Mouse (Mus musculus) embryonic fibroblast, embryonic 13.5 days (primary cell): ENCODE measurements around the gene Ccdc88b. TPM values are rescaled to one million over a fixed set of nuclear protein-coding genes. Genes with fewer than 3 reads are reported as not detected.

Source experiments
- H3K27ac ChIP-seq: 2 replicates; pipeline ENCODE4 v1.5.1; 2012; ENCODE audit warnings: low read length, control low read depth, inconsistent platforms; ENCODE audit not compliant: insufficient read depth
- H3K4me1 ChIP-seq: 2 replicates; pipeline ENCODE4 v1.6.1; 2011; ENCODE audit warnings: low read length; ENCODE audit not compliant: control insufficient read depth, insufficient read depth
- H3K4me3 ChIP-seq: 2 replicates; pipeline ENCODE4 v1.5.1; 2011; ENCODE audit warnings: mild to moderate bottlenecking, control low read depth, low read length; ENCODE audit not compliant: insufficient read depth
- CTCF ChIP-seq: IDR thresholded peaks from 2 replicates; pipeline ENCODE4 v1.5.1; 2011; ENCODE audit warnings: mild to moderate bottlenecking, control low read depth, low read length, moderate library complexity, borderline replicate concordance; ENCODE audit not compliant: insufficient read depth
- POLR2A ChIP-seq: IDR thresholded peaks from 2 replicates; pipeline ENCODE4 v1.6.1; 2011; ENCODE audit warnings: low read depth, mild to moderate bottlenecking, control low read depth, low read length, moderate library complexity
- polyA plus RNA-seq: library from polyadenylated mRNA; stranded (reverse); fragments of >200 nt; gene quantifications from 2 replicates; pipeline ENCODE4 v1.2.4, GENCODE M21; 2011; ENCODE audit warnings: low read depth; ENCODE audit not compliant: missing spikeins, insufficient read length

Ccdc88b gene
- polyA plus RNA-seq, 1 experiment = 0.18 TPM

GRCm38 (mm10) chr19:6877965-6878364 is 20.0 kb upstream of the Ccdc88b start:
- H3K27ac ChIP-seq = no peak overlapping the region
- no peak for TF ChIP-seq CTCF
- TF ChIP-seq POLR2A = no peak
- no peak overlapping the region for H3K4me3 ChIP-seq
- peaks cover 10% of the 10 kb centered on the region for H3K4me1 ChIP-seq

GRCm38 (mm10) chr19:6876799-6877198 is 18.8 kb upstream of the Ccdc88b start:
- no peak for TF ChIP-seq CTCF
- no peak for TF ChIP-seq POLR2A
- Histone ChIP-seq H3K27ac (peak overlapping the region; percentile 7; the same call in 1 of the 2 replicates), H3K4me1 (peaks cover 10% of the 10 kb centered on the region), H3K4me3 (no peak overlapping the region)

GRCm38 (mm10) chr19:6875834-6876233 is 17.8 kb upstream of the Ccdc88b start:
- Histone ChIP-seq H3K27ac (no peak overlapping the region), H3K4me1 (peaks cover 10% of the 10 kb centered on the region), H3K4me3 (no peak overlapping the region)
- no peak for TF ChIP-seq POLR2A
- TF ChIP-seq CTCF = no peak

- H3K27ac ChIP-seq = no peak overlapping the region
- no peak overlapping the region for H3K4me3 ChIP-seq
- H3K4me1 ChIP-seq = peaks cover 10% of the 10 kb centered on the region
- TF ChIP-seq CTCF (no peak), POLR2A (no peak)
Measured at GRCm38 (mm10) chr19:6874257-6874656, 16.2 kb upstream of the Ccdc88b start.

- H3K4me1 ChIP-seq = peaks cover 10% of the 10 kb centered on the region
- H3K27ac ChIP-seq = no peak overlapping the region
- H3K4me3 ChIP-seq = no peak overlapping the region
- TF ChIP-seq POLR2A (no peak), CTCF (no peak)
Measured at GRCm38 (mm10) chr19:6872701-6873100, 14.7 kb upstream of the Ccdc88b start.

- H3K4me3 ChIP-seq = no peak overlapping the region
- H3K4me1 ChIP-seq = peaks cover 5% of the 10 kb centered on the region; the same call in 1 of the 2 replicates
- TF ChIP-seq POLR2A = no peak
- TF ChIP-seq CTCF = peak; percentile 18; the same call in 1 of the 2 replicates
- H3K27ac ChIP-seq = no peak overlapping the region
Measured at GRCm38 (mm10) chr19:6871574-6872271, 13.7 kb upstream of the Ccdc88b start.

- TF ChIP-seq POLR2A (no peak; the same call in none of the 2 replicates), CTCF (no peak)
- Histone ChIP-seq H3K27ac (peak overlapping the region; percentile 58; the same call in 1 of the 2 replicates), H3K4me3 (peak overlapping the region; percentile 25; the same call in 1 of the 2 replicates), H3K4me1 (0 out of 2 replicates have a peak, but pooled peaks cover 3% of the 10 kb centered on the region)
Measured at GRCm38 (mm10) chr19:6869355-6869754, 11.3 kb upstream of the Ccdc88b start.

- no peak overlapping the region for H3K4me3 ChIP-seq
- no peaks in the 10 kb centered on the region for H3K4me1 ChIP-seq
- H3K27ac ChIP-seq = no peak overlapping the region
- TF ChIP-seq POLR2A (no peak), CTCF (no peak)
Measured at GRCm38 (mm10) chr19:6861451-6861850, 3.4 kb upstream of the Ccdc88b start.

GRCm38 (mm10) chr19:6860706-6861105 is 2.7 kb upstream of the Ccdc88b start:
- Histone ChIP-seq H3K4me3 (no peak overlapping the region), H3K4me1 (no peaks in the 10 kb centered on the region), H3K27ac (no peak overlapping the region)
- TF ChIP-seq CTCF (no peak), POLR2A (no peak)

GRCm38 (mm10) chr19:6859971-6860370 is 2.0 kb upstream of the Ccdc88b start:
- Histone ChIP-seq H3K4me3 (no peak overlapping the region), H3K27ac (no peak overlapping the region), H3K4me1 (0 out of 2 replicates have a peak, but pooled peaks cover 2% of the 10 kb centered on the region)
- no peak for TF ChIP-seq CTCF

- H3K4me1 ChIP-seq = 0 out of 2 replicates have a peak, but pooled peaks cover 2% of the 10 kb centered on the region
- H3K27ac ChIP-seq = no peak overlapping the region
- no peak overlapping the region for H3K4me3 ChIP-seq
- TF ChIP-seq CTCF (no peak), POLR2A (no peak)
Measured at GRCm38 (mm10) chr19:6859032-6859651, 1.1 kb upstream of the Ccdc88b start.
